Mouse (Mus musculus) leukemia stem cell, adult 10-12 weeks (primary cell): ENCODE data around the gene Ubl5. TPM values are rescaled to one million over a fixed set of nuclear protein-coding genes. Genes with fewer than 3 reads are reported as not detected.

Experiments used
- polyA plus RNA-seq: library from polyadenylated mRNA; stranded (reverse); fragments of >175 nt; gene quantifications from 2 replicates; pipeline ENCODE4 v1.2.3, GENCODE M21; 2012; ENCODE audit warnings: low replicate concordance

Gene Ubl5
- polyA plus RNA-seq: 1.8 and 4.6 TPM in 2 replicates

GRCm38 (mm10) chr9:20642101-20642895 is at the start of gene Ubl5:
Gene Ubl5, plus strand, starts transcription at chr9:20642878.

GRCm38 (mm10) chr9:20644360-20645081 is 1.8 kb downstream of the Ubl5 start, which contains the start of gene Fbxl12:
Gene Fbxl12, minus strand, starts transcription at chr9:20644767.

GRCm38 (mm10) chr9:20651602-20652259 is 9.1 kb downstream of the Ubl5 start, which contains the start of gene Pin1:
Gene Pin1, plus strand, starts transcription at chr9:20652095.

Other genes with a start within 250 kb of the Ubl5 start
- 0.08 and 0.38 TPM in 2 replicates for gene Zfp26, start 182.7 kb upstream of the Ubl5 start, polyA plus RNA-seq
- 2.6 and 3.1 TPM in 2 replicates for gene Zfp426, start 150.1 kb upstream of the Ubl5 start, polyA plus RNA-seq
- 0.42 and 1.4 TPM in 2 replicates for gene Zfp266, start 121.5 kb upstream of the Ubl5 start, polyA plus RNA-seq
- gene Zfp846, start 61.6 kb upstream of the Ubl5 start, polyA plus RNA-seq: 4.7 and 16.6 TPM in 2 replicates
- gene Fbxl12, start 1.9 kb downstream of the Ubl5 start, polyA plus RNA-seq: 7.7 and 22.6 TPM in 2 replicates
- gene Pin1, start 9.2 kb downstream of the Ubl5 start, polyA plus RNA-seq: 15.2 and 16.6 TPM in 2 replicates
- gene Olfm2, start 103.5 kb downstream of the Ubl5 start, polyA plus RNA-seq: not detected in 2 replicates
- 0.24 and 0.25 TPM in 2 replicates for gene Col5a3, start 172.2 kb downstream of the Ubl5 start, polyA plus RNA-seq
- not detected in 2 replicates for gene Rdh8, start 175.6 kb downstream of the Ubl5 start, polyA plus RNA-seq
- gene A230050P20Rik, start 225.8 kb downstream of the Ubl5 start, polyA plus RNA-seq: 60.4 and 133 TPM in 2 replicates
- 1.7 and 3.7 TPM in 2 replicates for gene Angptl6, start 236.8 kb downstream of the Ubl5 start, polyA plus RNA-seq
- 202 and 218 TPM in 2 replicates for gene Ppan, start 245.3 kb downstream of the Ubl5 start, polyA plus RNA-seq